Mouse (Mus musculus) cerebellum, adult 2 months (tissue): ENCODE measurements around the gene Tcf20.

Source experiments
- CTCF ChIP-seq: fragments of 200-500 bp; IDR thresholded peaks from 2 replicates; pipeline ENCODE4 v1.5.1; 2011; ENCODE audit warnings: low read depth, mild to moderate bottlenecking, control low read depth, low read length, moderate library complexity, borderline replicate concordance; ENCODE audit not compliant: insufficient read depth
- POLR2A ChIP-seq: fragments of 200-500 bp; IDR thresholded peaks from 2 replicates; pipeline ENCODE4 v1.6.1; 2011; ENCODE audit warnings: low read length, control low read depth, borderline replicate concordance; ENCODE audit not compliant: insufficient read depth

DNA sequence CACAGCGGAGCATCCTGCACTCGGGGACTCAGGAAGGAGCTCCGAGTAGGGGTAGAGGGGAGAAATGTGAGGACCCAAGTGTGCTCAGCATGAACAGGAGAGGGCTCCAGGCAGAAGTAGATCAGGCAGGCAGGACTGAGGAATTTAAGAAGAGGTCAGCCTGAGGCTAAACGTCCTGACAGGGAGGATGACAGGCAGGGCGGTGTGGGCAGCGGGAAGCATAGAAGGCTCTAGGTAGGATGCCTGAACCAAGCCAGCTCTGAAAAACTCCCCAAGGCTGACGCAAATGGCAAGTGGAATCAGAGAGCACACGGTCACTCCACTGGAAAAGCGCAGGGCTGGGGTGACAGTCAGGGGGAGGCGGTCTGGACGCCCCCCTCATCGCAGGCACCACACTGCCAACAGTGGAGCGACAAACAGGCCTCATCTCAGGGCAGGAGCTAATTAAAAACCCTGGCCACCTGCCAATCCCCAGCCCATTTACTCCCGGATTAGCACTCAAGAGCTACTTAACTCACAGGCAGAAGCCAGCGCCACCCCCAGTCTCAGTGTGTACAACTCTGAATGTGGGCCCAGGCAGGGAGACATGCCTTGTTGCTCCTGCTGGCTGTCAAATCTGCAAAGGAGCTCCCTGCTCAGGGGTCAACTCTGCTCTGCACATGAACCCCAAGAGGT, 23.5 kb upstream of the Tcf20 start:
- TF ChIP-seq CTCF (no peak), POLR2A (no peak)
